Mouse (Mus musculus) limb, embryonic 14.5 days (tissue): ENCODE measurements around the gene Tacc2. TPM values are rescaled to one million over a fixed set of nuclear protein-coding genes. Genes with fewer than 3 reads are reported as not detected.
"Not testable (repeated sequence)": the region's sequence is repeated elsewhere in the genome, so short reads cannot be mapped to it uniquely, and the experiment has no call there.

ENCODE experiments used
- ATAC-seq: fragments of 200-750 bp; cut with Nextera tagmentation; 2 replicates; pipeline ENCODE4 v1.8.0; 2017; ENCODE audit warnings: low read depth, moderate number of reproducible peaks, moderate TSS enrichment; ENCODE audit not compliant: low FRiP score
- DNase-seq: peaks from one replicate; pipeline ENCODE4 v3.0.0-alpha.2; 2015; ENCODE audit warnings: low spot score
- H3K27ac ChIP-seq: fragments of 300-500 bp; sonication (generic); replicated peaks from 2 replicates; pipeline ENCODE4 v1.5.1; 2014; ENCODE audit warnings: low read depth, mild to moderate bottlenecking, low read length, moderate library complexity, mixed read lengths
- H3K27me3 ChIP-seq: fragments of 300-500 bp; sonication (generic); 2 replicates; pipeline ENCODE4 v1.6.1; 2014; ENCODE audit warnings: low read length, mixed read lengths; ENCODE audit not compliant: control insufficient read depth, insufficient read depth
- H3K36me3 ChIP-seq: fragments of 300-500 bp; sonication (generic); 2 replicates; pipeline ENCODE4 v1.6.1; 2014; ENCODE audit warnings: mild to moderate bottlenecking, low read length, moderate library complexity, mixed read lengths; ENCODE audit not compliant: control insufficient read depth, insufficient read depth
- H3K4me1 ChIP-seq: fragments of 300-500 bp; sonication (generic); 2 replicates; pipeline ENCODE4 v1.6.1; 2014; ENCODE audit warnings: antibody characterized with exemption, low read length, mixed read lengths; ENCODE audit not compliant: control insufficient read depth, insufficient read depth
- H3K4me2 ChIP-seq: fragments of 300-500 bp; sonication (generic); replicated peaks from 2 replicates; pipeline ENCODE4 v1.6.1; 2014; ENCODE audit warnings: low read depth, mild to moderate bottlenecking, low read length, moderate library complexity; ENCODE audit not compliant: severe bottlenecking
- H3K4me3 ChIP-seq: fragments of 300-500 bp; sonication (generic); replicated peaks from 2 replicates; pipeline ENCODE4 v1.5.1; 2014; ENCODE audit warnings: low read length
- H3K9ac ChIP-seq: fragments of 300-500 bp; sonication (generic); 2 replicates; pipeline ENCODE4 v1.6.1; 2014; ENCODE audit warnings: mild to moderate bottlenecking, low read depth, low read length, moderate library complexity; ENCODE audit not compliant: severe bottlenecking
- H3K9me3 ChIP-seq: fragments of 300-500 bp; sonication (generic); 2 replicates; pipeline ENCODE4 v1.6.1; 2016; ENCODE audit warnings: low read length; ENCODE audit not compliant: control insufficient read depth
- POLR2A ChIP-seq: fragments of 200-500 bp; IDR thresholded peaks from 2 replicates; pipeline ENCODE4 v1.8.0; 2012; ENCODE audit warnings: inconsistent platforms, mild to moderate bottlenecking, moderate library complexity, borderline replicate concordance; ENCODE audit not compliant: insufficient read depth, insufficient read length; ENCODE audit errors: extremely low read depth
- WGBS: fragments of 180-500 bp; shearing (Covaris S2); extraction: QIAGEN DNeasy Blood & Tissue Kit; methylation state at CpG from one replicate; pipeline ENCODE4 v1.1.7; 2014; 5-methylcytosine and 5-hydroxymethylcytosine counted together
- polyA plus RNA-seq, 2 experiments: library from polyadenylated mRNA; depleted of rRNA in 1 of 2; stranded (reverse) in 1 of 2; unstranded in 1 of 2; fragments of >200 nt; fragmentation: Nextera tagmentation in 1 of 2; extraction: Ambion mirVana in 1 of 2; gene quantifications; 2 replicates each; pipeline versions ENCODE4 v1.2.1 to v1.2.3; 2012 to 2014

Gene Tacc2
- polyA plus RNA-seq, 2 experiments, result 38.2 to 49.1 TPM

GRCm38 (mm10) chr7:130665358-130665757 is 88.1 kb downstream of the Tacc2 start:
- Histone ChIP-seq H3K4me2 (no peak overlapping the region), H3K27me3 (no peaks in the 10 kb centered on the region), H3K4me3 (no peak overlapping the region), H3K4me1 (peaks cover 21% of the 10 kb centered on the region), H3K9me3 (no peaks in the 10 kb centered on the region), H3K9ac (no peak overlapping the region), H3K36me3 (peaks cover 6% of the 10 kb centered on the region; the same call in 1 of the 2 replicates), H3K27ac (no peak overlapping the region)
- ATAC-seq, result no peak
- no peak for DNase-seq
- TF ChIP-seq POLR2A, result no peak
- 97% methylated on average over 9 of the region's 9 CpGs for WGBS

- not testable (repeated sequence) for H3K27me3 ChIP-seq, H3K4me3 ChIP-seq, ATAC-seq, H3K4me2 ChIP-seq, H3K9ac ChIP-seq, DNase-seq, H3K36me3 ChIP-seq, H3K9me3 ChIP-seq, H3K27ac ChIP-seq
- 77% methylated on average over 1 of the region's 1 CpGs for WGBS
- H3K4me1 ChIP-seq, result peaks cover 32% of the 10 kb centered on the region
Measured at GRCm38 (mm10) chr7:130668013-130668412, 90.8 kb downstream of the Tacc2 start.

- Histone ChIP-seq H3K9me3 (no peaks in the 10 kb centered on the region), H3K4me3 (no peak overlapping the region), H3K27ac (peak overlapping the region; percentile 27; the same call in 1 of the 2 replicates), H3K4me2 (no peak overlapping the region), H3K36me3 (no peaks in the 10 kb centered on the region; the same call in 1 of the 2 replicates), H3K27me3 (no peaks in the 10 kb centered on the region), H3K4me1 (peaks cover 32% of the 10 kb centered on the region), H3K9ac (no peak overlapping the region)
- peak; percentile 16; the same call in 1 of the 2 replicates for ATAC-seq
- WGBS, result 53% methylated on average over 7 of the region's 7 CpGs
- TF ChIP-seq POLR2A, result no peak
- DNase-seq, result no peak
Measured at GRCm38 (mm10) chr7:130668729-130669281, 91.6 kb downstream of the Tacc2 start.

GRCm38 (mm10) chr7:130669370-130669881 is 92.2 kb downstream of the Tacc2 start:
- 42% methylated on average over 8 of the region's 8 CpGs for WGBS
- H3K9ac ChIP-seq, result no peak overlapping the region
- H3K4me2 ChIP-seq, result no peak overlapping the region
- peaks cover 32% of the 10 kb centered on the region for H3K4me1 ChIP-seq
- peak; percentile 67 for DNase-seq
- ATAC-seq, result peak; percentile 45; the same call in 1 of the 2 replicates
- no peak for TF ChIP-seq POLR2A
- H3K9me3 ChIP-seq, result no peaks in the 10 kb centered on the region
- H3K27ac ChIP-seq, result peak overlapping the region; percentile 27; the same call in 1 of the 2 replicates
- H3K27me3 ChIP-seq, result no peaks in the 10 kb centered on the region
- H3K36me3 ChIP-seq, result no peaks in the 10 kb centered on the region; the same call in 1 of the 2 replicates
- H3K4me3 ChIP-seq, result no peak overlapping the region

- no peaks in the 10 kb centered on the region for H3K27me3 ChIP-seq
- no peak for TF ChIP-seq POLR2A
Measured at GRCm38 (mm10) chr7:130670358-130670757, 93.1 kb downstream of the Tacc2 start.

GRCm38 (mm10) chr7:130671301-130671700 is 94.1 kb downstream of the Tacc2 start:
- no peak overlapping the region for H3K4me2 ChIP-seq
- WGBS, result 58% methylated on average over 6 of the region's 6 CpGs
- no peak overlapping the region for H3K27ac ChIP-seq
- H3K4me1 ChIP-seq, result peaks cover 32% of the 10 kb centered on the region
- DNase-seq, result peak; percentile 18
- no peaks in the 10 kb centered on the region for H3K9me3 ChIP-seq
- no peak for ATAC-seq
- no peak overlapping the region for H3K4me3 ChIP-seq
- H3K9ac ChIP-seq, result no peak overlapping the region
- H3K36me3 ChIP-seq, result 0 out of 2 replicates have a peak, but pooled peaks cover 1% of the 10 kb centered on the region
- TF ChIP-seq POLR2A, result no peak
- H3K27me3 ChIP-seq, result no peaks in the 10 kb centered on the region

More at GRCm38 (mm10) chr7:130670358-130670757, 93.1 kb downstream of the Tacc2 start:
- Histone ChIP-seq H3K9ac (no peak overlapping the region), H3K4me2 (no peak overlapping the region), H3K4me1 (peaks cover 32% of the 10 kb centered on the region), H3K4me3 (no peak overlapping the region), H3K27ac (peak overlapping the region; percentile 11; the same call in 1 of the 2 replicates), H3K9me3 (no peaks in the 10 kb centered on the region), H3K36me3 (no peaks in the 10 kb centered on the region; the same call in 1 of the 2 replicates)
- ATAC-seq (no peak), DNase-seq (no peak)
- WGBS, result 50% methylated on average over 4 of the region's 4 CpGs
